Mouse (Mus musculus): ENCODE measurements at regions not wholly inside any gene's neighbourhood (a gene's known extent, or its start where the extent isn't known, plus 50 kb on each side); places are given as distances from the start of the nearest gene placed in this dataset.
A peak's percentile ranks its signal among the peaks of the same experiment; 100 is the strongest.

- peak; percentile 37; the same call in 1 of the 2 replicates for TF ChIP-seq CTCF (IDR thresholded peaks at IDR 0.05)
- TF ChIP-seq EP300 (IDR thresholded peaks at IDR 0.05), result no peak
These were observed 112.8 kb downstream of the Amer2 start for GRCm38 (mm10) chr14:60485889-60486274.

All from lung, postnatal 0 days (tissue).